Mouse (Mus musculus) hindbrain, embryonic 13.5 days (tissue): Measurements from ENCODE around the gene Rai1. TPM values are rescaled to one million over a fixed set of nuclear protein-coding genes. Genes with fewer than 3 reads are reported as not detected.

Experiments used
- ATAC-seq: fragments of 200-750 bp; cut with Nextera tagmentation; 2 replicates; pipeline ENCODE4 v1.8.0; 2017; ENCODE audit warnings: moderate TSS enrichment; ENCODE audit not compliant: low FRiP score
- H3K27ac ChIP-seq: fragments of 300-500 bp; sonication (generic); 2 replicates; pipeline ENCODE4 v1.5.1; 2015; ENCODE audit warnings: inconsistent platforms, mild to moderate bottlenecking, moderate library complexity
- H3K27me3 ChIP-seq: fragments of 300-500 bp; sonication (generic); 2 replicates; pipeline ENCODE4 v1.6.1; 2015; ENCODE audit warnings: mild to moderate bottlenecking, inconsistent platforms
- H3K36me3 ChIP-seq: fragments of 300-500 bp; sonication (generic); 2 replicates; pipeline ENCODE4 v1.6.1; 2015; ENCODE audit warnings: mild to moderate bottlenecking, inconsistent platforms
- H3K4me1 ChIP-seq: fragments of 300-500 bp; sonication (generic); replicated peaks from 2 replicates; pipeline ENCODE4 v1.6.1; 2015; ENCODE audit warnings: inconsistent platforms
- H3K4me2 ChIP-seq: fragments of 300-500 bp; sonication (generic); 2 replicates; pipeline ENCODE4 v1.6.1; 2015; ENCODE audit warnings: inconsistent platforms, mild to moderate bottlenecking, moderate library complexity
- H3K4me3 ChIP-seq: fragments of 300-500 bp; sonication (generic); 2 replicates; pipeline ENCODE4 v1.5.1; 2015; ENCODE audit warnings: mild to moderate bottlenecking, inconsistent platforms
- H3K9ac ChIP-seq: fragments of 300-500 bp; sonication (generic); 2 replicates; pipeline ENCODE4 v1.6.1; 2015; ENCODE audit warnings: mild to moderate bottlenecking, inconsistent platforms
- H3K9me3 ChIP-seq: fragments of 300-500 bp; sonication (generic); 2 replicates; pipeline ENCODE4 v1.6.1; 2016; ENCODE audit warnings: inconsistent platforms
- WGBS: fragments of 180-500 bp; shearing (Covaris S2); methylation state at CpG from one replicate; pipeline ENCODE4 v1.1.7; 2015; 5-methylcytosine and 5-hydroxymethylcytosine counted together
- polyA plus RNA-seq: library from polyadenylated mRNA; unstranded; fragments of >200 nt; fragmentation: Nextera tagmentation; extraction: Ambion mirVana; gene quantifications from 2 replicates; pipeline ENCODE4 v1.2.1, GENCODE M21; 2015

Rai1 gene
- polyA plus RNA-seq, 1 experiment from 2014 or later, result 32.6 TPM

GRCm38 (mm10) chr11:60217467-60217866, 112.7 kb downstream of the Rai1 start:
- WGBS, result 94% methylated on average over 7 of the region's 7 CpGs
- H3K4me1 ChIP-seq, result peaks cover 35% of the 10 kb centered on the region

GRCm38 (mm10) chr11:60219609-60220008, 114.8 kb downstream of the Rai1 start:
- H3K9ac ChIP-seq, result peak overlapping the region; percentile 72
- peak overlapping the region; percentile 64 for H3K4me2 ChIP-seq
- H3K27me3 ChIP-seq, result peaks cover 7% of the 10 kb centered on the region; the same call in 1 of the 2 replicates
- ATAC-seq, result no peak
- peaks cover 35% of the 10 kb centered on the region for H3K4me1 ChIP-seq
- peak overlapping the region; percentile 61 for H3K4me3 ChIP-seq
- H3K36me3 ChIP-seq, result peaks cover 5% of the 10 kb centered on the region; the same call in 1 of the 2 replicates
- WGBS, result 60% methylated on average over 8 of the region's 8 CpGs
- H3K27ac ChIP-seq, result 0 out of 2 replicates have a peak overlapping the region, but pooled peaks have one; percentile 62
- no peaks in the 10 kb centered on the region for H3K9me3 ChIP-seq

More at GRCm38 (mm10) chr11:60217467-60217866, 112.7 kb downstream of the Rai1 start:
- H3K4me2 ChIP-seq, result no peak overlapping the region
- no peak overlapping the region for H3K4me3 ChIP-seq
- H3K27me3 ChIP-seq, result peaks cover 7% of the 10 kb centered on the region; the same call in 1 of the 2 replicates
- no peak overlapping the region for H3K27ac ChIP-seq
- H3K36me3 ChIP-seq, result peaks cover 5% of the 10 kb centered on the region; the same call in 1 of the 2 replicates
- no peaks in the 10 kb centered on the region for H3K9me3 ChIP-seq
- no peak overlapping the region for H3K9ac ChIP-seq
- no peak for ATAC-seq

GRCm38 (mm10) chr11:60220291-60220804, 115.5 kb downstream of the Rai1 start:
- peaks cover 5% of the 10 kb centered on the region; the same call in 1 of the 2 replicates for H3K36me3 ChIP-seq

GRCm38 (mm10) chr11:60221425-60221824, 116.6 kb downstream of the Rai1 start:
- Histone ChIP-seq H3K4me3 (no peak overlapping the region), H3K36me3 (peaks cover 5% of the 10 kb centered on the region; the same call in 1 of the 2 replicates), H3K27me3 (peaks cover 7% of the 10 kb centered on the region; the same call in 1 of the 2 replicates), H3K9me3 (no peaks in the 10 kb centered on the region), H3K4me2 (no peak overlapping the region), H3K4me1 (peaks cover 35% of the 10 kb centered on the region), H3K27ac (no peak overlapping the region), H3K9ac (no peak overlapping the region)
- 91% methylated on average over 6 of the region's 6 CpGs for WGBS
- ATAC-seq, result no peak

More at GRCm38 (mm10) chr11:60220291-60220804, 115.5 kb downstream of the Rai1 start:
- Histone ChIP-seq H3K27ac (peak overlapping the region; percentile 62; the same call in 1 of the 2 replicates), H3K27me3 (peaks cover 7% of the 10 kb centered on the region; the same call in 1 of the 2 replicates), H3K4me1 (peaks cover 35% of the 10 kb centered on the region), H3K4me3 (peak overlapping the region; percentile 61), H3K4me2 (peak overlapping the region; percentile 64), H3K9me3 (no peaks in the 10 kb centered on the region), H3K9ac (peak overlapping the region; percentile 72)
- under 1% methylated on average over 46 of the region's 46 CpGs for WGBS
- ATAC-seq, result peak; percentile 72

- Histone ChIP-seq H3K9me3 (no peaks in the 10 kb centered on the region), H3K4me3 (peak overlapping the region; percentile 32; the same call in 1 of the 2 replicates), H3K36me3 (peaks cover 7% of the 10 kb centered on the region; the same call in 1 of the 2 replicates), H3K27ac (no peak overlapping the region), H3K27me3 (peaks cover 7% of the 10 kb centered on the region; the same call in 1 of the 2 replicates), H3K9ac (0 out of 2 replicates have a peak overlapping the region, but pooled peaks have one; percentile 64), H3K4me1 (peaks cover 35% of the 10 kb centered on the region), H3K4me2 (peak overlapping the region; percentile 61)
- 50% methylated on average over 3 of the region's 3 CpGs for WGBS
- ATAC-seq, result no peak
Observed at GRCm38 (mm10) chr11:60222085-60222468, 117.3 kb downstream of the Rai1 start.

- ATAC-seq, result peak; percentile 70
- H3K4me3 ChIP-seq, result peak within 1 kb of the TSS; percentile 32
- H3K27ac ChIP-seq, result peak within 1 kb of the TSS; percentile 78
- H3K9ac ChIP-seq, result peak within 1 kb of the TSS; percentile 64
- peaks cover 7% of the 10 kb centered on the region; the same call in 1 of the 2 replicates for H3K27me3 ChIP-seq
- no peaks in the 10 kb centered on the region for H3K9me3 ChIP-seq
- H3K36me3 ChIP-seq, result peaks cover 9% of the 10 kb centered on the region; the same call in 1 of the 2 replicates
- peaks cover 35% of the 10 kb centered on the region for H3K4me1 ChIP-seq
- H3K4me2 ChIP-seq, result peak within 1 kb of the TSS; percentile 61
- 6% methylated on average over 46 of the region's 46 CpGs for WGBS
Observed at GRCm38 (mm10) chr11:60222469-60223236, 117.8 kb downstream of the Rai1 start, which contains the start of gene Srebf1. Gene Srebf1 (minus strand): TSS chr11:60222581.

- peaks cover 7% of the 10 kb centered on the region; the same call in 1 of the 2 replicates for H3K27me3 ChIP-seq
- H3K4me1 ChIP-seq, result peaks cover 25% of the 10 kb centered on the region
- no peak overlapping the region for H3K4me2 ChIP-seq
- no peak overlapping the region for H3K4me3 ChIP-seq
- no peak overlapping the region for H3K9ac ChIP-seq
- ATAC-seq, result no peak
- H3K9me3 ChIP-seq, result no peaks in the 10 kb centered on the region
- 60% methylated on average over 4 of the region's 4 CpGs for WGBS
- peaks cover 21% of the 10 kb centered on the region for H3K36me3 ChIP-seq
- H3K27ac ChIP-seq, result no peak overlapping the region
Observed at GRCm38 (mm10) chr11:60224676-60225075, 119.9 kb downstream of the Rai1 start.

- H3K9me3 ChIP-seq, result no peaks in the 10 kb centered on the region
- no peak for ATAC-seq
- no peak overlapping the region for H3K9ac ChIP-seq
- 70% methylated on average over 1 of the region's 1 CpGs for WGBS
- H3K27ac ChIP-seq, result no peak overlapping the region
- no peak overlapping the region for H3K4me2 ChIP-seq
- H3K4me1 ChIP-seq, result peaks cover 14% of the 10 kb centered on the region
- no peak overlapping the region for H3K4me3 ChIP-seq
- H3K36me3 ChIP-seq, result peaks cover 26% of the 10 kb centered on the region
- H3K27me3 ChIP-seq, result peaks cover 7% of the 10 kb centered on the region; the same call in 1 of the 2 replicates
Observed at GRCm38 (mm10) chr11:60225874-60226273, 121.1 kb downstream of the Rai1 start.

GRCm38 (mm10) chr11:60228525-60228924, 123.7 kb downstream of the Rai1 start:
- no peaks in the 10 kb centered on the region for H3K9me3 ChIP-seq
- no peak overlapping the region for H3K4me2 ChIP-seq
- H3K27me3 ChIP-seq, result no peaks in the 10 kb centered on the region
- H3K9ac ChIP-seq, result no peak overlapping the region
- no peak overlapping the region for H3K27ac ChIP-seq
- ATAC-seq, result no peak
- peaks cover 27% of the 10 kb centered on the region for H3K36me3 ChIP-seq
- H3K4me3 ChIP-seq, result no peak overlapping the region
- 68% methylated on average over 3 of the region's 3 CpGs for WGBS
- peaks cover 18% of the 10 kb centered on the region for H3K4me1 ChIP-seq

GRCm38 (mm10) chr11:60229821-60230220, 125.0 kb downstream of the Rai1 start:
- 79% methylated on average over 13 of the region's 13 CpGs for WGBS
- Histone ChIP-seq H3K9ac (no peak overlapping the region; the same call in 1 of the 2 replicates), H3K27me3 (no peaks in the 10 kb centered on the region), H3K36me3 (peaks cover 27% of the 10 kb centered on the region), H3K27ac (no peak overlapping the region), H3K4me1 (peaks cover 21% of the 10 kb centered on the region), H3K9me3 (no peaks in the 10 kb centered on the region), H3K4me2 (no peak overlapping the region), H3K4me3 (no peak overlapping the region)
- no peak for ATAC-seq

- 90% methylated on average over 7 of the region's 7 CpGs for WGBS
- no peaks in the 10 kb centered on the region for H3K27me3 ChIP-seq
- peaks cover 21% of the 10 kb centered on the region for H3K4me1 ChIP-seq
- H3K4me2 ChIP-seq, result no peak overlapping the region
- ATAC-seq, result no peak
- no peak overlapping the region for H3K27ac ChIP-seq
- H3K9me3 ChIP-seq, result no peaks in the 10 kb centered on the region
- H3K9ac ChIP-seq, result no peak overlapping the region
- peaks cover 32% of the 10 kb centered on the region for H3K36me3 ChIP-seq
- no peak overlapping the region for H3K4me3 ChIP-seq
Observed at GRCm38 (mm10) chr11:60230512-60230911, 125.7 kb downstream of the Rai1 start.

GRCm38 (mm10) chr11:60231326-60231725, 126.5 kb downstream of the Rai1 start:
- ATAC-seq, result no peak
- Histone ChIP-seq H3K4me2 (no peak overlapping the region), H3K4me3 (no peak overlapping the region), H3K36me3 (peaks cover 39% of the 10 kb centered on the region), H3K4me1 (peaks cover 21% of the 10 kb centered on the region), H3K9me3 (no peaks in the 10 kb centered on the region), H3K9ac (no peak overlapping the region), H3K27me3 (no peaks in the 10 kb centered on the region), H3K27ac (no peak overlapping the region)
- WGBS, result 65% methylated on average over 3 of the region's 3 CpGs
